Mouse (Mus musculus) kidney, adult 2 months (tissue): ENCODE measurements around the gene Gnb5.

Experiments used
- CTCF ChIP-seq: fragments of 200-500 bp; conservative IDR thresholded peaks from 2 replicates; pipeline ENCODE4 v1.5.1; 2011; ENCODE audit warnings: low read depth, mild to moderate bottlenecking, control low read depth, low read length, moderate library complexity, mixed read lengths; ENCODE audit not compliant: insufficient read depth, insufficient read length
- POLR2A ChIP-seq: fragments of 200-500 bp; IDR thresholded peaks from one replicate; pipeline ENCODE4 v1.6.1; 2011; ENCODE audit warnings: low read depth, low read length, control low read depth

DNA sequence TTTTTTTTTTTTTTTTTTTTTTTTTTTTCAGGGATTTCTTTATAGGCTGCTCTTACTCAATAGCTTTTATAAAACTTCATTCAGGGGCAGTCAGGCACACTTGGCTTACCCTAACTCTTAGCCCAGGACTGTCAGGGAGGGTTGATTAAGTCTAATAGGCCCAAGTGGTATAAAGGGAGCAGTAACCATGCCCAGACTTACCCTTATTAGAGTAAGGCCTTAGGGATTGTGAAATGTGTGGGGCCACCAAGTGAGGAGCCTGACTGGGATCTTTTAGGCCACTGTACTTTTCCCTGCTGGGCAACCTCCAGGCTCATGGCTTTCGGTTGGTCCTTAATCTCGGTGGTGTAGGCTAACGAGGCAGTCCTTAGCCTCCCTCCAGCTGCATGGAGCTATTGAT lies 42.6 kb downstream of the Gnb5 start:
- TF ChIP-seq CTCF (no peak), POLR2A (no peak)
